Mouse (Mus musculus): ENCODE data around the gene Ankef1.

Gene Ankef1

GRCm38 (mm10) chr2:136600651-136601170 is 99.0 kb downstream of the Ankef1 start:
- no peak for DNase-seq (ENCODE audit: extremely low read depth, low read depth)

GRCm38 (mm10) chr2:136601206-136601605 is 99.5 kb downstream of the Ankef1 start:
- no peak for DNase-seq (ENCODE audit: extremely low read depth, low read depth)
